Comparison of ENCODE assay signal across 8 mouse cellular contexts in genomic region chr2:155956134-155957059, GRCm38 (mm10). TPM values are rescaled to one million over a fixed set of nuclear protein-coding genes. Genes with fewer than 3 reads are reported as not detected.
A peak's percentile ranks its signal among the peaks of the same experiment; 100 is the strongest.
DNase-seq lines count a peak whose midpoint lies in the region; ATAC-seq and TF ChIP-seq lines count a peak whose summit lies in the region.

Gene Cep250 (plus strand): TSS chr2:155956458.

- WGBS in hindbrain, postnatal 0 days, result under 1% methylated on average over 55 of the region's 59 CpGs

- peak within 1 kb of the TSS; percentile 99 for H3K27ac ChIP-seq in gastrocnemius, adult 2 months
- peak within 1 kb of the TSS; percentile 89 for H3K27ac ChIP-seq in hindbrain, postnatal 0 days
- peak within 1 kb of the TSS; percentile 99 for H3K27ac ChIP-seq in left cerebral cortex, adult 2 months

- peak within 1 kb of the TSS; percentile 85 for H3K4me3 ChIP-seq in gastrocnemius, adult 2 months
- H3K4me3 ChIP-seq in hindbrain, postnatal 0 days (ENCODE audit: low read length), result peak within 1 kb of the TSS; percentile 82
- peak within 1 kb of the TSS; percentile 74 for H3K4me3 ChIP-seq in left cerebral cortex, adult 2 months

- ATAC-seq in hindbrain, postnatal 0 days, result peak; percentile 97
- peak; percentile 99 for ATAC-seq in megakaryocyte, adult 5-6 weeks (ENCODE audit: poor library complexity, severe bottlenecking)

- TF ChIP-seq CTCF in gastrocnemius, adult 2 months (IDR thresholded peaks at IDR 0.05), result no peak
- TF ChIP-seq CTCF in hindbrain, postnatal 0 days (IDR thresholded peaks at IDR 0.05; ENCODE audit: low read depth), result no peak
- TF ChIP-seq CTCF in left cerebral cortex, adult 2 months (IDR thresholded peaks at IDR 0.05), result no peak; the same call in 1 of the 2 replicates

- H3K27me3 ChIP-seq in hindbrain, postnatal 0 days (ENCODE audit: insufficient read depth, low read length), result no peaks in the 10 kb centered on the region

- H3K9me3 ChIP-seq in hindbrain, postnatal 0 days (ENCODE audit: low read length), result no peaks in the 10 kb centered on the region

- H3K4me2 ChIP-seq in hindbrain, postnatal 0 days (ENCODE audit: low read depth, low read length), result peak within 1 kb of the TSS; percentile 75

- peaks cover 7% of the 10 kb centered on the region; the same call in 1 of the 2 replicates for H3K4me1 ChIP-seq in hindbrain, postnatal 0 days (ENCODE audit: insufficient read depth, low read length)

- no peaks in the 10 kb centered on the region for H3K36me3 ChIP-seq in hindbrain, postnatal 0 days (ENCODE audit: insufficient read depth, low read length)

- peak; percentile 79 for DNase-seq in WW6 (ENCODE audit: low read depth, low spot score)
- peak; percentile 68 to 85 for DNase-seq in cerebellum, postnatal 4 days (ENCODE audit: low spot score in 2 of 2)
- DNase-seq in gastrocnemius, adult 2 months, result peak; percentile 95
- DNase-seq in hindbrain, postnatal 0 days (ENCODE audit: low spot score), result peak; percentile 94
- DNase-seq in left cerebral cortex, adult 2 months (ENCODE audit: extremely low spot score in 1 of 2, low spot score in 2 of 2), result peak; percentile 85 to 86
- peak; percentile 87 for DNase-seq in right cerebral cortex, adult 2 months (ENCODE audit: low spot score in 2 of 2)
- DNase-seq in urinary bladder, postnatal 14 days (ENCODE audit: low spot score), result peak; percentile 93

- intact Hi-C loops in gastrocnemius, adult 2 months (cut with DNase I), result no loop called here
- intact Hi-C loops in left cerebral cortex, adult 2 months (cut with DNase I), result no loop called here

- peak within 1 kb of the TSS; percentile 93 for H3K9ac ChIP-seq in hindbrain, postnatal 0 days (replicated peaks; ENCODE audit: low read length)

RNA-seq across cellular contexts. Expression of gene Cep250, which starts in this region (rescaled TPM):
- total RNA-seq in gastrocnemius, adult 2 months (2021), result 1 to 10 TPM; 3.8 to 4.6 TPM
- 20.8 and 24.9 TPM in 2 replicates for total RNA-seq in hindbrain, postnatal 0 days (2014; rRNA removed)
- 11.9 and 13.1 TPM in 2 replicates for polyA plus RNA-seq in hindbrain, postnatal 0 days (2015; fragmentation: Nextera tagmentation; extraction: Ambion mirVana)
- 10 to 100 TPM; 19.5 to 19.9 TPM for total RNA-seq in left cerebral cortex, adult 2 months (2021)
- total RNA-seq in megakaryocyte, adult 5-6 weeks (2015), result 8.9 and 14.5 TPM in 2 replicates
- total RNA-seq in megakaryocyte, adult 5-6 weeks (2017), result 37.9 and 38.1 TPM in 2 replicates

Comparison
In these comparisons a context has a peak if more than half of its experiments do, and no peak if none do; other contexts are left out.
1. Peak in every context shown above with its lines: DNase-seq, ATAC-seq, H3K4me3 ChIP-seq and H3K27ac ChIP-seq.